Mouse (Mus musculus) heart, postnatal 14 days (tissue): Measurements from ENCODE around the gene Pilra. TPM values are rescaled to one million over a fixed set of nuclear protein-coding genes. Genes with fewer than 3 reads are reported as not detected.
"Not testable (repeated sequence)": the region's sequence is repeated elsewhere in the genome, so short reads cannot be mapped to it uniquely, and the experiment has no call there.

Experiments
- DNase-seq, 2 experiments: peaks; one replicate each; pipeline ENCODE4 v3.0.0; 2021 to 2022
- intact Hi-C: fragments of 180-260 bp; cut with DNase I; formaldehyde crosslinking; loops from one replicate; pipeline ENCODE4 v1.15.1; 2025
- long read RNA-seq, 2 experiments: library from polyadenylated mRNA; stranded (forward); transcript quantifications; one replicate each; pipeline ENCODE4 v2.0.0; 2021
- total RNA-seq, 2 experiments: library from RNA; stranded (reverse); gene quantifications; 2 replicates each; pipeline ENCODE4 v1.2.3; 2021

The Pilra gene
- total RNA-seq: 1 to 10 TPM; 1.3 to 2.4 TPM
- long read RNA-seq, experiment 1, partial matches to known transcripts: 0 of 1 reads
- long read RNA-seq, experiment 1, other reads (novel, unspliced or antisense): 0 of 1 reads
- long read RNA-seq, experiment 2, partial matches to known transcripts: 0 of 1 reads
- long read RNA-seq, experiment 2, other reads (novel, unspliced or antisense): 0 of 1 reads

DNA sequence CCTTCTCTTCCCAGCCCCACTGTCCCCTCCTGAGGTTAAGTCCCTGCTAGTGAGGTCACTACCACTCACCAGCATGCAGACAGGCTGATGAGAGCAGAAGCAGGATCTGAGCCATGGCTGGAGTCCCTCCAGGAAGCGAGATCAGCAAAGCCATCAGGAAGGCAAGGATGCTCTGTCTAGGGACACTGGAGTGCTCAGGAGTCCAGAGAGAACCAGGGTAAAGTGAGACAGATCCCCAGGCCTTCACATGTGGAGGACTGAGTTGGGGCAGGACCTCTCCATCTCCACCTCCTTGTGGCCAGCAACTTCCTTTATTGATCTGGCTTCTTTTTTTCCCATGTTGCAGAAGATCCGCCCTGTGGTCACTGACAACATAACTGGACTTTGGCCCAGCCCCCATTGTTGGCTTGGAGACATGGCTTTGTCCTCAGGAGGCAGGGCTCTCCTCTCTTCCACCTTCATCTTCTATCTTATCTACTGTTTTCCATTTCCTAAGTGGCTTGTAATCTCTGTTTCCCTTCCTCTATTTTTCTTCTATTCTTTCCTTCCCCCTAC lies at the start of gene Pilra:
Gene Pilra (minus strand): TSS at position 316 of the 555 bp plus-strand sequence.
- DNase-seq, intact Hi-C loops: not testable (repeated sequence)

DNA sequence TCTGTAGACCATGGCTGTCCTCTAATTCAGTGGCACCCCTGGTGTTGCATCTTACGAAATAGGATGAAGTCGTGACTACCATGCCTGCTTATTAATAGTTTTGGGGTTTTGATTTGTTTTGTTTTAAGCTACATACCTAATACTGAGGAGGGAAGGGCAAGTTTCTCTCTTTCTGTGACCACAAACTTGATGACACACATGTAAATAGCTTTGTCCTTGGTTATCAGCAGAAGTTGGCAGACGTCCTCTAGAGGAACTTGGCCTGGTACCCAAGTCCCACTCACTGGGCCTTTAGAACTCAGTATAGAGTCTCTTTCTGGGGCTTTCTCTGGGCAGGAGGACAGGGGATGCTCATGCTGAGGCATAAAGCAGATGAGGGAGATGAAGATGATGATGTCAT lies 47.3 kb upstream of the Pilra start:
- intact Hi-C loops: no loop called here
- no peak for DNase-seq

DNA sequence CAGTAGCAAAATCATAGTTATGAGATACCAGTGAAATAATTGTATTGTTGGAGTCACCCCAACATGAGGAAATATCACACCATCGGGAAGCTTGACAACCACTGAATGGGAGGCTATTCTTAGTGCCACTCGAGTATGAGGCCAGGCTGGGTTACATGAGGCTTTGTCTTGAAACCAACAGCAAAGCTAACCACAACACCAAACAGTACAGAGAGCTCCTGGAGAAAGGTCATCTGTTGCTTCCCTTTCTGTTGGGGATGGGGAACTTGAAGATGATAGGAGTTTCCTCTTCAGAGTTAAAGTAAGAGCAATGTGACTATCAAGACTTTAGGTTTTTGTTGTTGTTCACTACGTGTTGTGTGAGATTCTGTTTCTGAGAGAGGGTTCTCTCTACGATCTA lies 46.8 kb upstream of the Pilra start:
- no peak for DNase-seq
- intact Hi-C loops: no loop called here

DNA sequence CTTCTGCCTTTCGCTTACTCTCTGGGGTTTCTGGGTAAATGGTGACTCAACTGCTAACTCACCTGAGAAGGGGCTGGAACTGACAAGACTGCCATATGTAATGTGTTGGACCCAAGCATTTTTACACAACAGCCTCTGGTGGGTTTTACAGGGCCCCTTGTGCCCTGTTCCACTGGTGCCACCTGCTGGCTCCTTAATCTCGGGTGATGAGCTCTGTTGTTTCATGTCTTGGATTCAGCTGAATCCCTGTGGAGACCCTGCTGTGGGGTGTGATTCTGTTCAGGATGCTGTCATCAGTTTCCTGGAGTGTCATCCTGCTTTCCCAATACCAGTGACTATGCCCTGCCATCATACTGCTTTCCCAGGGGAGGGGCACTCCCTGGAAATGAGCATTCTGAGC lies 41.8 kb upstream of the Pilra start:
- intact Hi-C loops: loop anchor here (1.0 kb wide), 1 partner anchor 89 kb away; no protein-coding TSS in a partner anchor
- peak; percentile 29 to 55 for DNase-seq

DNA sequence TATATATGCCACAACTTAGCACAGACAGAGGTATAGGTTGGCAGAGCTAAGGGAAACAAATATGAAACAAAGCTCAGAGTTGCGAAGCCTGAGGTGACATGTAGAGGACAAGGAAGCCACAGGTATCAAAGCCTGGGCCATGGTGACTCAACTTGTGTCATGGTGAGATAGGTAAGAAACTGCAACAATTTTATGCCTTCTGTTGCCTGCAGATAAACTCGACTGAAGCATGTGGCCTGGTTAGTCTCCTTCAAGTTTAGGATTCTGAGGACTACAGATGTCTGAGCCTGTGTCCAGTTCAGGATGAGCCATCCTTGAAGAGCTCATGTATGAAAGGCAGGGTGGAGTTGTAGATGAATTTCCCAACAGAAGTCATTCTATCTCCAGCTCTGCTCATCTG lies 39.0 kb upstream of the Pilra start:
- no peak for DNase-seq
- intact Hi-C loops: no loop called here

DNA sequence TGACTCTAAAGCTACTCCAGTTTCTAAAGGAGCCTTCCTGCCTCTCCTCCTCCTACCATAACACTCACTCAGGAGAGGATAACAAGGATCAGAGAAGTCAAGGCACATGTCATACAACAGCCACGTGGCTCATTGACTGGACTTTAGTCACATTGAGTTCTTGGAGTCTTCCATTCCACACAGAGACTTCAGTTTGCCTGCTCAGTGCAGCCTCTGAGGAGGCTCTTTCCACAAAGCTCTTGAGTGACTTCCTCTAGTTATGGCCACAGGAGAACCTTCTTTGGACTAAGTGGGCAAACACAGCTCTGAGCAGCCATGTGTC lies 36.3 kb upstream of the Pilra start:
- DNase-seq, intact Hi-C loops: not testable (repeated sequence)

DNA sequence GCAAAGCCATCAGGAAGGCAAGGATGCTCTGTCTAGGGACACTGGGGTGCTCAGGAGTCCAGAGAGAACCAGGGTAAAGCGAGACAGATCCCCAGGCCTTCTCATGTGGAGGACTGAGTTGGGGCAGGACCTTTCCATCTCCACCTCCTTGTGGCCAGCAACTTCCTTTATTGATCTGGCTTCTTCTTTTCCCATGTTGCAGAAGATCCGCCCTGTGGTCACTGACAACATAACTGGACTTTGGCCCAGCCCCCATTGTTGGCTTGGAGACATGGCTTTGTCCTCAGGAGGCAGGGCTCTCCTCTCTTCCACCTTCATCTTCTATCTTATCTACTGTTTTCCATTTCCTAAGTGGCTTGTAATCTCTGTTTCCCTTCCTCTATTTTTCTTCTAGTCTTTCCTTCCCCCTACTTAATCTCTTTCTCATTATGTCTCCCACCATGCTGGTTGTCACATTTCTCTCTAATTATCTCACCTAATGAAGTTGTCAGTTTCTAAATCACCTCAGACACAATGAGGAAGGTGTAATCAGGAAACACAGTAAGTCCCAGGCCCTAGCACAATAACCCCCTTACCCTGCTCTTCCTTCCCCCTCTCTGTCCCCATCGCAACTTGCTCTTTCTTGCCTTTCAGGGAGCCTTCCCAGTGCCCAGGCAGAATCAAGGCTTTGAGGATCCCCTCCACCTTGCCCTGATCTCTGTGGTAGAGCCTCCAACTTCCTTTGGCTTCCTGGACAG lies 35.7 kb upstream of the Pilra start, which contains the start of gene Pilrb2:
Gene Pilrb2 (minus strand): TSS at position 172 of the 737 bp plus-strand sequence.
- DNase-seq, intact Hi-C loops: not testable (repeated sequence)

DNA sequence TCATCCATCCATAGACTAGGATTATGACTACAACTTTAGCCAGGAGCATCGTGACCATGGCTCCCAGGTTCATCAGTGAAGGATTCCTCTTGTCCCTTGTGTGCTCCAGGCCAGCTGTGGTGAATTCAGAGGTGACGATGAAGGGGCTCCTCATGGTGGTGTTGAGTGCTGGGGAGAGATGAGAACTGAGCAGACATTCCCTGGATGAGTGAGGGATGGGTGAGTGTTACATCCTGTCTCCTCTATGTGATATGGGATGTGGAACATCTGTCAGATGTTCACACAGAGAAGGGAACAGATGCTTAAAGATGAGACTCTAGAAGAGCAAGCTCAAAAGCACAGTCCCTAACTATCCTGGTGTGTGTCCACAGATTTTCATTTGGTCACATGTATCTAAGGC lies 32.5 kb upstream of the Pilra start:
- DNase-seq, intact Hi-C loops: not testable (repeated sequence)

DNA sequence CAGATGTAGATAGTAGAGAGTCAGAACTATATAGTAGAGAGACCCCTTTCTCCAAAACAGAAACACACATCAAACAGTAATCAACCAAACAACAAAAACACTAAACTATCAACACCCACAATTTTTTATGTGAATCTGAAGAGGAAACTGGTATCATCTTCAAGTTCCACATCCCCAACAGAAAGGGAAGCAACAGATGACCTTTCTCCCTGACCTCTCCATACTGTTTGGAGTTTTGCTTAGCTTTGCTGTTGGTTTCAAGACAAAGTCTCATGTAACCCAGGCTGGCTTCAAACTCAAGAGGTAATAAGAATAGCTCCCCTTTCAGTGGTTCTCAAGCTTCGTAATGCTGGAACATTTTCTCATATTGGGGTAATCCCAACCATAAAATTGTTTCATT lies 27.9 kb upstream of the Pilra start:
- intact Hi-C loops, DNase-seq: not testable (repeated sequence)

DNA sequence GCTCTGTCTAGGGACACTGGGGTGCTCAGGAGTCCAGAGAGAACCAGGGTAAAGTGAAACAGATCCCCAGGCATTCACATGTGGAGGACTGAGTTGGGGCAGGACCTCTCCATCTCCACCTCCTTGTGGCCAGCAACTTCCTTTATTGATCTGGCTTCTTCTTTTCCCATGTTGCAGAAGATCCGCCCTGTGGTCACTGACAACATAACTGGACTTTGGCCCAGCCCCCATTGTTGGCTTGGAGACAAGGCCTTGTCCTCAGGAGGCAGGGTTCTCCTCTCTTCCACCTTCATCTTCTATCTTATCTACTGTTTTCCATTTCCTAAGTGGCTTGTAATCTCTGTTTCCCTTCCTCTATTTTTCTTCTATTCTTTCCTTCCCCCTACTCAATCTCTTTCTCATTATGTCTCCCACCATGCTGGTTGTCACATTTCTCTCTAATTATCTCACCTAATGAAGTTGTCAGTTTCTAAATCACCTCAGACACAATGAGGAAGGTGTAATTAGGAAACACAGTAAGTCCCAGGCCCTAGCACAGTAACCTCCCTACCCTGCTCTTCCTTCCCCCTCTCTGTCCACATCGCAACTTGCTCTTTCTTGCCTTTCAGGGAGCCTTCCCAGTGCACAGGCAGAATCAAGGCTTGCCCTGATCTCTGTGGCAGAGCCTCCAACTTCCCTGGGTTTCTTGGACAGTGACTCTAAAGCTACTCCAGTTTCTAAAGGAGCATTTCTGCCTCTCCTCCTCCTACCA lies 22.1 kb upstream of the Pilra start, which contains the start of gene Pilrb1:
Gene Pilrb1 (minus strand): TSS at position 147 of the 751 bp plus-strand sequence.
- intact Hi-C loops, DNase-seq: not testable (repeated sequence)

DNA sequence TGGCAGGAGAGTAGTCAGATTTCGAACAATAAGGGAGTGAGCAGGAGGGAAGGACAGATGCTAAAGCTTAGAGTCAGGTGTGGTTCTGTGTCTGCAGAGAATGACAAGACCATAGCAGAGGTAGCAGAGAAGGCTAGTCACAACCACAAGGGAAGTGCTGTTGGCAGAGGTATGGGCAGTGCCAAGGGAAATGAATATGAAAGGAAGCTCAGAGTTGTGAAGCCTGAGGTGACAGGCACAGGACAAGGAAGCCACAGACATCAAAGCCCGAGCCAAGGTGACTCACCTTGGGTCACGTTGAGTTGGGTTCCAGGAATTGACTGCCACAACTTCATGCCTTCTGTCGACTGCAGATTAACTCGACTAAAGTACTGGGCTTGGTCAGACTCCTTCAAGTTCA lies 20.8 kb upstream of the Pilra start:
- DNase-seq, intact Hi-C loops: not testable (repeated sequence)

DNA sequence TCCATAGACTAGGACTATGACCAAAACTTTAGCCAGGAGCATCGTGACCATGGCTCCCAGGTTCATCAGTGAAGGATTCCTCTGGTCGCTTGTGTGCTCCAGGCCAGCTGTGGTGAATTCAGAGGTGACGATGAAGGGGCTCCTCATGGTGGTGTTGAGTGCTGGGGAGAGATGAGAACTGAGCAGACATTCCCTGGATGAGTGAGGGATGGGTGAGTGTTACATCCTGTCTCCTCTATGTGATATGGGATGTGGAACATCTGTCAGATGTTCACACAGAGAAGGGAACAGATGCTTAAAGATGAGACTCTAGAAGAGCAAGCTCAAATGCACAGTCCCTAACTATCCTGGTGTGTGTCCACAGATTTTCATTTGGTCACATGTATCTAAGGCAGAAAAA lies 18.8 kb upstream of the Pilra start:
- DNase-seq, intact Hi-C loops: not testable (repeated sequence)

DNA sequence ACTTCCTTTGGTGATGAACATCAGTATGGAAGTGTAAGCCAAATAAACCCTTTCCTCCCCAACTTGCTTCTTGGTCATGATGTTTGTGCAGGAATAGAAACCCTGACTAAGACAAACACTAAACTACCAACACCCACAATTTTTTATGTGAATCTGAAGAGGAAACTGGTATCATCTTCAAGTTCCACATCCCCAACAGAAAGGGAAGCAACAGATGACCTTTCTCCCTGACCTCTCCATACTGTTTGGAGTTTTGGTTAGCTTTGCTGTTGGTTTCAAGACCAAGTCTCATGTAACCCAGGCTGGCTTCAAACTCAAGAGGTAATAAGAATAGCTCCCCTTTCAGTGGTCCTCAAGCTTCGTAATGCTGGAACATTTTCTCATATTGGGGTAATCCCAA lies 14.2 kb upstream of the Pilra start:
- DNase-seq, intact Hi-C loops: not testable (repeated sequence)

DNA sequence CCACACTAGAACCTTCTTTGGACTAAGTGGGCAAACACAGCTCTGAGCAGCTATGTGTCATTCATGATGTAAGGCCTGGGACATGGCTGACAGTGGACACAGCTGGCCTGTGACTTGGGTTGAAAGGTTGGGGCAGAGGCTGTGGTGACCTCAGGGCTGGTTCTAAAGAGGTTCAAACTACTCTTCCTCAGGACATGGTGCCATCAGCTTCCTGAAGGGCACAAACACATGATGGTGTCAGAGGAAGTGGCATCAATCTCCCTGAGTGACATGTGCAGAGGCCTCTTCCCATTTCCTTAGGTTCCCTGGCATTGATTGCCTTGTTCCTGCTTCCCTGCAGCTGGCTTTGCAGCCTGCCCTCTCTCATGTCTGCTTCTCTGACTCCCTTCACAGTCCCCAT lies 1.0 kb upstream of the Pilra start:
- DNase-seq, intact Hi-C loops: not testable (repeated sequence)

DNA sequence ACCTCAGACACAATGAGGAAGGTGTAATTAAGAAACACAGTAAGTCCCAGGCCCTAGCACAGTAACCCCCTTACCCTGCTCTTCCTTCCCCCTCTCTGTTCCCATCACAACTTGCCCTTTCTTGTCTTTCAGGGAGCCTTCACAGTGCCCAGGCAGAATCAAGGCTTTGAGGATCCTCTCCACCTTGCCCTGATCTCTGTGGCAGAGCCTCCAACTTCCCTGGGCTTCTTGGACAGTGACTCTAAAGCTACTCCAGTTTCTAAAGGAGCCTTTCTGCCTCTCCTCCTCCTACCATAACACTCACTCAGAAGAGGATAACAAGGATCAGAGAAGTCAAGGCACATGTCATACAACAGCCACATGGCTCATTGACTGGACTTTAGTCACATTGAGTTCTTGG lies 530 bp upstream of the Pilra start:
- intact Hi-C loops: no loop called here

DNA sequence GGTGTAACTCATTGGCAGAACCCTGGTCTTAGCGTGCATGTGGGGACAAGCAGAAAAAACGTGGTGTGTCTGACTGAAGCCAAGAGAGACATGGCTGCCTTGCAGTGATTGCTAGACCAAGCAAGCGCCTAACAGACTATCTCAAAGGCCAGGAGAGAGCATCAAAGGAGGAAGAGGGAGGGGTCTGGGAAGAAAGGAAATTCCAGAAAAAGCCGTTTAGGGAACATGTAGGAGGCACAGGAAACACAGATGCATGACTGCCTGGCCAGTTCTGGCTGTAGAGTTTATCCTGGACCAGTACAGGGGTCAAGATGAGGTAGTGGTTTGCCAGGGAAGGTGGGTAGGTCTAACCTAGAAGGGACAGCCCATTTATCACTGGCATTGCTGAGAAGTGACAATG lies 2.6 kb downstream of the Pilra start:
- DNase-seq: no peak
- intact Hi-C loops: no loop called here

More for the DNA sequence above, 530 bp upstream of the Pilra start:
- no peak for DNase-seq

DNA sequence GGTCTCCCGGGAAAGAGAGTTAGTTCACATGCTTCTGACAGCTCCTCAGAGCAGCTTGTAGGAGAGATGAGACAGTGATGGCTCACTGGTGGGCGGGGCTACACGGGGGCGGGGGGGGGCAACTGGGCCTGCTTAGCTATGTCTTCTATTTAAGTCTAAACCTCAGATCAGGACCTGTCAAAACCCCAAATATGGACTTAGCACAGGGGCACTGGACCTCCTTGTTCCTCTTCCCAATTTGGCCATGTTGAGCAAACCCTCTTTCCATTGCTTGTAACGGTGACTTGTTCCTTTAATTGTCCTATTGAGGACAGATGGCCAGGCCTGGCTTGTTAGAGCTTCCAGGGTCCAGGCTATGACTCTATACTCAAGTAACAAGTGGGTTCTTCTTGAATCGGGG lies 4.6 kb downstream of the Pilra start:
- no peak for DNase-seq
- intact Hi-C loops: no loop called here

DNA sequence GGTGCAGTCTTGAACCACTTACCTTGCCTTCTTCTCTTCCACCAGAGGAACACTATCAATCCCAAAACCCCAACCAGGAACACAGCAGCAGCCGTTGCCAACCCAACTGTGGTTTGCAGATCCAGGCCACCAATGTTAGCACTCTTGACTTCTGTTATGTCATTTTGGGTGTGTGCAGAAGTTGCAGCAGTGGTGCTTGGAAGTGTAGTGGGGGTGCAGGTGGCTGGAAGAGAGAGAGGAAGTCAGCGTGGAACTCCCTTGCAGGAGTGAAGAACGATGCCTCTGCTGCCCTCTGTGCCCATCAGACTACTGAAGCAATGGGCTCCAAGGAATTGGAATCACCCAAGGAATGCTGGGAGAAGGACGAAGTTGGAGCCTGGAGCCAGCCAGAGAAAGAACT lies 5.0 kb downstream of the Pilra start:
- DNase-seq: no peak
- intact Hi-C loops: no loop called here

DNA sequence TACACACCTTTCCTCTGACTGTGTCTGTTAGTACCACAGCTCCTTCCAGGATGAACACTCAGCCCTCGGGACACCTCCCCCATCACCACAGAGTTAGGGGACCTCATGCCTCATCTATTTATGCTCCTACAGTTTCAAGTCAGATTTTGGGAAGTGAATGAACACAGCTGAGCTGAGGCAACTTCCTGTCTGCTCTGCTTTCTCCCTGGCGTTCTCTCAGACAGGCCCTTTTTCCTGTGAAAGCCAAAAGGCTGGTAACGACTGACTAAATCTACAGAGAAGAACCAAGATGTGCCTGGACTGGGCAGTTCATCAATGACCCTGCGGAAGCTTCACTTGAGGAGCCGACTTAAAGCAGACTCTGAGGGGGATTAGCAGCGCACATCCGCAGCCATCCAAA lies 5.8 kb downstream of the Pilra start:
- intact Hi-C loops: no loop called here
- DNase-seq: no peak

DNA sequence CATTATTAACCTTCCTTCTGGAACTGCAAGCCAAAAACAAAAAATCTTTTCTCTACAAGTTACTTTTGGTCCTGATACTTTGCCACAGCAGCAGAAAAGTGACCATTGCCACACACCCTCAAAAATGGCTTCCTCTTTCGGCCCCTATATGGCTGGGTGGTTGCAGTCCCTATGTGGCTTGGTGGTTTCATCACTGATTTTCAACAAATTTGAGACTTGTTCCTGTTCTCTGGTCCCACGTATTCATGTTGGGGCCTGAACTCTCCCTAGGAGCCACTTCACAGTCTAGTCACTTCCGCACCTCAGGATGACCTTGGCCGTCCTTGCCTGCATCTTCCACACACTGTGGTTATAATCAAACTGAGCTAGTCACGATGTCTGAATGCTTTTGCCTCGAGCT lies 7.4 kb downstream of the Pilra start:
- no peak for DNase-seq
- intact Hi-C loops: no loop called here

DNA sequence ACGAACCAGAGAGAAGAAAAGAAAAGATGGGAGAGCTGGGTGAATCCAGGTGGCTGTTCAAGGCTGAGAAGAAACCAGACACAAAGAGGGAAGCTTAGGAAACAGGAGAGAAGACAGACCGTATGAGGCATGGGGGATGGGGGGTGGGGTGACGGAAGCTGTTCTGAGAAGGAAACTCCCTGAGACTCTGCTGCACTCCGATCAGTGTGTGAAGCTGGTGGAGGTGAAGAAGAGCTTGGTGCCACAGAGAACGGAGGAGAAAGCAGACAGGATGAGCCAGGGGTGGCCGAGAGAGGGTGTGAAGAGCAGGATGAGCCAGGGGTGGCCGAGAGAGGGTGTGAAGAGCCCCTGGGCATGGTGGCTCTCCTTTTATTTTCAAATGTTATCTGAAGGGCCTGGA lies 9.7 kb downstream of the Pilra start:
- no peak for DNase-seq
- intact Hi-C loops: no loop called here
